Mouse (Mus musculus): ENCODE data around the gene Sfxn3. TPM values are rescaled to one million over a fixed set of nuclear protein-coding genes. Genes with fewer than 3 reads are reported as not detected.

Gene Sfxn3
- polyA plus RNA-seq, 1 experiment from 2014 or later = 17.7 TPM

DNA sequence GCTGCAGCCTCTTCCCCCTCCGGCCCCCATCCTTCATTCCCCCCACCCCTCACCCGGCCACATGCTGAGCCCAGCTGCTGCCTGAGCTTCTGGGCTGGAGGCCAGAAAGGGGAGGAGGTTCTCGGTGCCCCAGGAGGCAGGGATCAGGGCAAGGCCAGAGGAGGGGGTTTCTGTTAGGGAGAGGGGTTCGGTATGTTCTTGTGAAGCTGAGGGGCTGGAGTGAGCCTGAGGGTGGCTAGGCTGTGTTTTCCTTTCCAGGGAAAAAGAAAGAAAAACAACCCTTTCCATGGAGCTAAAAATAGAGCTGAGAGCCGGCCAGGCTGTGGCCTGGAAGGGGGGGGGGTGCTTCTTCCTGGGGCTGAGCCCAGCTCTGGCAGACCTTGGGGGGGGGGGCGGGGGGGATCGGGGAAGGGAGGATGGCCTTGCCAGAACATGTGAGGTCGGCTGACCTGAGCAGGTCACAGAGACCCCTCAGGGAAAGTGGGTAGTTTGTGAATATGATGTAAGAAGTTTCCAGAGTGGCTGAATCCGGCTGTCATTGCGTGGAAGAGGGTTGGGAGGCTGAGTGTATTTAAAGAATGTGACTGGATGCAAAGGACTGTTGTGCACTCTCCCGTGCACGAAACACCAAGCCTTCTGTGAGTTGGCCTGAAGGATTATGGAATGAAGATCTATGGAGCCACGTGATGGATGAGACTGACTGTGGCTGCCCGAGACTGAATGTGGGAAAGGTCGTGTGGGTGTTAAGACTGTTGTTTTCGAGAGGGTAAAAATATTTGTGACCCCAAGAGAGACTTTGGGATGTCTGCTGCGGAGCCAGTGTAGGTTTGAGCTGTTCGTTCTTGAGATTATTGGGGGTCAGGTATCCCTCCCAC is 30.7 kb upstream of the Sfxn3 start:
- Histone ChIP-seq H3K4me1 (ENCODE audit: control insufficient read depth, insufficient read depth, low read length) (peaks cover 47% of the 10 kb centered on the region), H3K9ac (ENCODE audit: low read length) (peak overlapping the region; percentile 96), H3K9me3 (ENCODE audit: control insufficient read depth, low read length) (no peaks in the 10 kb centered on the region), H3K36me3 (ENCODE audit: control insufficient read depth, insufficient read depth, low read length) (no peaks in the 10 kb centered on the region; the same call in 1 of the 2 replicates), H3K4me3 (ENCODE audit: low read depth, low read length) (peak overlapping the region; percentile 75), H3K27me3 (ENCODE audit: control insufficient read depth, insufficient read depth, low read length) (no peaks in the 10 kb centered on the region), H3K4me2 (peak overlapping the region; percentile 83), H3K27ac (ENCODE audit: low read depth, low read length) (peak overlapping the region; percentile 96)
- WGBS = 3% methylated on average over 17 of the region's 18 CpGs
- ATAC-seq (ENCODE audit: low FRiP score) = peak; percentile 20; the same call in 1 of the 2 replicates
- DNase-seq (ENCODE audit: low spot score, missing footprints) = no peak

DNA sequence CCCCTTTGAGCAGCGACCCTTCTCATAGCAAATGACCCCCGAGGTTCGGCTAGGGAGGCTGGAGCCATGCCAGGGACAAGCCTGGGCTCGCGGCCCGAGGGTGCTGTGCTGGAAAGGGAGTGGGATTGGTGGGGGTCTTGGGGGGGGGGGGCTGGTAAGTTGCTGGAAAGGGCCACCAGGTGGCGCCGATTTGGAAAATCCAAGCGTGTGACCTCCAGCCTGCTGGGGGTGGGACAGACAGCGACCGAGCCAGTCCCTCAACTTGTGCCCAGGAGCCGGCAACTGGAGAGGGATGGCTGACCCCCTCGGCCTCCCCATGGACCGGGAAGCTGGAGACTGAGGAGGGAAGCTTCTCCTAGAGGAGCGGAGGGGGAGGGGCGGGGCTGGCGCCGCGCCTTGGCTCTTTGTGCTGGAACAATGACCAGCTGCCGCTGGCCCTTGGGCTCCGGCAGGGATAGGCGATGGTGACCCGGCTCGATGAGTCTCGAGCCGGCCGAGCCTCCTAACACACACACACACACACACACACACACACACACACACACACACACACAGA is 30.0 kb upstream of the Sfxn3 start:
- DNase-seq (ENCODE audit: low spot score, missing footprints) (peak; percentile 98), ATAC-seq (ENCODE audit: low FRiP score) (peak; percentile 76)
- under 1% methylated on average over 24 of the region's 27 CpGs for WGBS
- H3K9me3 ChIP-seq (ENCODE audit: control insufficient read depth, low read length) = no peaks in the 10 kb centered on the region
- peak overlapping the region; percentile 96 for H3K9ac ChIP-seq (ENCODE audit: low read length)
- H3K36me3 ChIP-seq (ENCODE audit: control insufficient read depth, insufficient read depth, low read length) = no peaks in the 10 kb centered on the region; the same call in none of the 2 replicates
- peaks cover 49% of the 10 kb centered on the region for H3K4me1 ChIP-seq (ENCODE audit: control insufficient read depth, insufficient read depth, low read length)
- H3K4me2 ChIP-seq = peak overlapping the region; percentile 83
- no peaks in the 10 kb centered on the region for H3K27me3 ChIP-seq (ENCODE audit: control insufficient read depth, insufficient read depth, low read length)
- peak overlapping the region; percentile 96 for H3K27ac ChIP-seq (ENCODE audit: low read depth, low read length)
- peak overlapping the region; percentile 75 for H3K4me3 ChIP-seq (ENCODE audit: low read depth, low read length)

DNA sequence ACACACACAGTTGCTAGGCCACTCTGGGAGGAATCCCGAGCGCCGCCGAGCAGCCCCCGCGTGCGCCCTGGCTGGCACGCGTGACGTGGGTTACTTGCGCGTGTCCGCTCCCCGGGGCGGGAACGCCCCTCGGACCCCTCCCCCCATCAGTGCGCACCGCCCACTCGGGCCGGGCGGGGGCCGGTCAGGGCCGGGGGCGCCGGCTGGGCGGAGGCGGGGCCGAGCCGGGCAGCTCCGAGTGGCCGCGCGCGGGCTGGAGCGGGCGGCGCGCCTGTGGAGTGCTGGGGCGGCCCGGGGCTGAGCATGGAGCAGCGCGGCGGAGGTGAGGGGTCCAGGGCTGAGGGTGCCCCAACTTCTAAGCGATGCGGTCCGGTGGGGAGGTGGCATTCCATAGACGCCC is 29.4 kb upstream of the Sfxn3 start:
- Histone ChIP-seq H3K9me3 (ENCODE audit: control insufficient read depth, low read length) (no peaks in the 10 kb centered on the region), H3K9ac (ENCODE audit: low read length) (peak overlapping the region; percentile 96), H3K4me2 (peak overlapping the region; percentile 83), H3K4me1 (ENCODE audit: control insufficient read depth, insufficient read depth, low read length) (peaks cover 49% of the 10 kb centered on the region), H3K4me3 (ENCODE audit: low read depth, low read length) (peak overlapping the region; percentile 75), H3K27me3 (ENCODE audit: control insufficient read depth, insufficient read depth, low read length) (no peaks in the 10 kb centered on the region), H3K36me3 (ENCODE audit: control insufficient read depth, insufficient read depth, low read length) (peaks cover 3% of the 10 kb centered on the region), H3K27ac (ENCODE audit: low read depth, low read length) (peak overlapping the region; percentile 96)
- 0% methylated on average over 25 of the region's 48 CpGs for WGBS
- peak; percentile 96 for DNase-seq (ENCODE audit: low spot score, missing footprints)
- ATAC-seq (ENCODE audit: low FRiP score) = peak; percentile 81

DNA sequence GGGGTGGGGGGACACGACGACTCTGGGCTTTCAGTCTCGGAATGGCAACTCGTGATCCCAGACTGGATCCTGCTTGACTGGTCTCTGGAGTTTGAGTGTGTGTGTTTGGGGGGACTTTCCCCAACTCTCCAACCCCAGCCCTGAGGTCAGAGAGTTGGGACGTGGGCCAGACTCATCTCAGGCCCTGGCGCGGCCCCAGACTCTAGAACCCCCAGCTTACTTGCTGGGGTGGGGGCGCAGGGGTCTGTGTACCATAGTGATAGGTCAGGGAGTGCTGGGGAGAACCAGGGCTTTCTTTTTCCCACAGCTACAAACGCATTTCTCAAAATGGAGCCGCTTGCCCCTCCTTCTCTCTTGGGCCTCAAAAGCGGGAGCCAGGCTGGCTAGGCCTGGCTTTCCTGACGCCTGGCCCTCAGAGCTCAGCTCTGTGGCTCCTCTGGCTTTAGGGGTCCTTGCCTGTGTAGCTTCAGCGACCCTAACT is 28.9 kb upstream of the Sfxn3 start:
- WGBS = under 1% methylated on average over 12 of the region's 13 CpGs
- Histone ChIP-seq H3K4me2 (peak overlapping the region; percentile 83), H3K4me3 (ENCODE audit: low read depth, low read length) (peak overlapping the region; percentile 75), H3K36me3 (ENCODE audit: control insufficient read depth, insufficient read depth, low read length) (peaks cover 3% of the 10 kb centered on the region), H3K4me1 (ENCODE audit: control insufficient read depth, insufficient read depth, low read length) (peaks cover 49% of the 10 kb centered on the region), H3K9me3 (ENCODE audit: control insufficient read depth, low read length) (no peaks in the 10 kb centered on the region), H3K27ac (ENCODE audit: low read depth, low read length) (peak overlapping the region; percentile 96), H3K27me3 (ENCODE audit: control insufficient read depth, insufficient read depth, low read length) (no peaks in the 10 kb centered on the region), H3K9ac (ENCODE audit: low read length) (peak overlapping the region; percentile 96)
- DNase-seq (ENCODE audit: low spot score, missing footprints) (peak; percentile 95), ATAC-seq (ENCODE audit: low FRiP score) (peak; percentile 8; the same call in 1 of the 2 replicates)

DNA sequence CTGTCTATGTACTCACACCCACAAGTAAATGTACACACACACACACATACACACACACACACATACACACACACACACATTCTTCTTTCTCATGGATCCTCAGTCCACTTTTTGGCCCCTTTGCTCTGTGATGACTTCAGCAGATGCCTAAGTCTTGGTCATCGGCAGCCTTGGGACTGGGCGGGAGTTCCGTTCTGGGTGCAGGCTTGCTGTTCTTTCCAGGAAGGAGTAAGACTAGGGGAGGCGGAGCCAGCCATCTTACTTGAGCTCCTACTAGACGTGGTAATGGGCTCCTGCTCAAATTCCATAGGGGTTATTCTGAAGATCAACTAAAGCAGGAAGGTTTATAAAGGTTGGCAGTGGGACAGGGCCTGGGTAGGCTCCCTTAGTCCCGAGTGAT is 27.0 kb upstream of the Sfxn3 start:
- peaks cover 43% of the 10 kb centered on the region for H3K4me1 ChIP-seq (ENCODE audit: control insufficient read depth, insufficient read depth, low read length)
- no peaks in the 10 kb centered on the region for H3K9me3 ChIP-seq (ENCODE audit: control insufficient read depth, low read length)
- no peak overlapping the region for H3K4me2 ChIP-seq
- DNase-seq (ENCODE audit: low spot score, missing footprints) (no peak), ATAC-seq (ENCODE audit: low FRiP score) (no peak)
- peak overlapping the region; percentile 18; the same call in 1 of the 2 replicates for H3K9ac ChIP-seq (ENCODE audit: low read length)
- H3K27ac ChIP-seq (ENCODE audit: low read depth, low read length) = no peak overlapping the region
- no peaks in the 10 kb centered on the region for H3K27me3 ChIP-seq (ENCODE audit: control insufficient read depth, insufficient read depth, low read length)
- H3K4me3 ChIP-seq (ENCODE audit: low read depth, low read length) = no peak overlapping the region
- H3K36me3 ChIP-seq (ENCODE audit: control insufficient read depth, insufficient read depth, low read length) = peaks cover 18% of the 10 kb centered on the region
- WGBS = 72% methylated on average over 6 of the region's 6 CpGs

DNA sequence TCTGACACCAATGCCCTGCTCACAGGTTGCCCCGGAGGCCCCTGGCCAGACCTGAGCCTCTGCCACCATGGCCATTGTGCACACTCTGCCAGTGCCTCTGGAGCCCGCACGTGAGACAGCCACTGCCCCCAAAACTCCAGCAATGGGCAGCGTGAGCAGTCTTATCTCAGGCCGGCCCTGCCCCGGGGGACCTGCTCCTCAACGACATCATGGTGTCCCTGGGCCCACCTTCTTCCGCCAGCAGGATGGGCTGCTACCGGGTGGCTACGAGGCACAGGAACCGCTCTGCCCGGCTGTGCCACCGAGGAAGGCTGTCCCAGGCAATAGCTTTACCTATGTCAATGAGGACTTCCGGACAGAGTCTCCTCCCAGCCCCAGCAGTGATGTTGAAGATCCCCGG is 25.9 kb upstream of the Sfxn3 start:
- 91% methylated on average over 15 of the region's 15 CpGs for whole genome bisulfite sequencing
- no peak overlapping the region for H3K4me3 ChIP-seq (ENCODE audit: low read depth, low read length)
- H3K4me2 ChIP-seq = no peak overlapping the region; the same call in 1 of the 2 replicates
- H3K27ac ChIP-seq (ENCODE audit: low read depth, low read length) = no peak overlapping the region
- no peaks in the 10 kb centered on the region for H3K27me3 ChIP-seq (ENCODE audit: control insufficient read depth, insufficient read depth, low read length)
- DNase-seq (ENCODE audit: low spot score, missing footprints) = no peak
- peak overlapping the region; percentile 27; the same call in 1 of the 2 replicates for H3K9ac ChIP-seq (ENCODE audit: low read length)
- peaks cover 34% of the 10 kb centered on the region for H3K4me1 ChIP-seq (ENCODE audit: control insufficient read depth, insufficient read depth, low read length)
- H3K9me3 ChIP-seq (ENCODE audit: control insufficient read depth, low read length) = no peaks in the 10 kb centered on the region
- ATAC-seq (ENCODE audit: low FRiP score) = no peak
- peaks cover 26% of the 10 kb centered on the region for H3K36me3 ChIP-seq (ENCODE audit: control insufficient read depth, insufficient read depth, low read length)

DNA sequence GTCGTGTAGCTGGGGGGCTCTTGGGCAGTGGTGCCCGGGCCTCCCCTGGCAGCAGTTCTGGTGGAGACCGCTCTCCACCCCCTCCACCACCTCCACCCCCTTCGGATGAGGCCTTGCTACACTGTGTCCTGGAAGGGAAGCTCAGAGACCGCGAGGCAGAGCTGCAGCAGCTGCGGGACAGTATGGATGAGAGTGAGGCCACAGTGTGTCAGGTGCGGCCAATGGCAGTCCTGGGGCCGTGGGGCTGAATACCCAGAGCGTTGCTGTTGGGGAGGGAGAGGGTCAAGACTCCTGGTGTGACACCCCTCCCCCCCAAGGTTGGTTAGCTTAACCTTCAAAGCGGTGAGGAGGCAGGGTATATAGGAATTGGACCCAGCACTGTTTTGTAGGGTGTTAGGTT is 23.3 kb upstream of the Sfxn3 start:
- Histone ChIP-seq H3K27ac (ENCODE audit: low read depth, low read length) (no peak overlapping the region), H3K4me1 (ENCODE audit: control insufficient read depth, insufficient read depth, low read length) (peaks cover 23% of the 10 kb centered on the region), H3K4me3 (ENCODE audit: low read depth, low read length) (no peak overlapping the region), H3K27me3 (ENCODE audit: control insufficient read depth, insufficient read depth, low read length) (no peaks in the 10 kb centered on the region), H3K4me2 (no peak overlapping the region), H3K9ac (ENCODE audit: low read length) (no peak overlapping the region), H3K36me3 (ENCODE audit: control insufficient read depth, insufficient read depth, low read length) (peaks cover 34% of the 10 kb centered on the region), H3K9me3 (ENCODE audit: control insufficient read depth, low read length) (no peaks in the 10 kb centered on the region)
- ATAC-seq (ENCODE audit: low FRiP score) = no peak
- 85% methylated on average over 11 of the region's 11 CpGs for WGBS
- DNase-seq (ENCODE audit: low spot score, missing footprints) = no peak

DNA sequence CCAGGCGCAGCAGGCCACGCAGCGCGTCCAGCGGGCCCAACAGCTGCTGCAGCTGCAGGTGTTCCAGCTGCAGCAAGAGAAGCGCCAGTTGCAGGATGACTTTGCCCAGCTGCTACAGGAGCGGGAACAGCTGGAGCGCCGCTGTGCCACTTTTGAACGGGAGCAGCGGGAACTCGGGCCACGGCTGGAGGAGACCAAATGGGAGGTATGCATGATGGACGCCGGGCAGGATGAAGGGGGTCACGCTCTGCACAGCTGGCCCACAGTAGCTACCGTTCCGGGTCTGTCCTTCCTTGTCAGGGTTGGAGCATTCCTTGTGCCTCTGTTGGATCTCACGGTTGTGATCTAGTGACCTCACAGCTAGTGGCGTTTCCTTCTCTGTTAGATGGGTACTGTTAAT is 22.5 kb upstream of the Sfxn3 start:
- Histone ChIP-seq H3K9me3 (ENCODE audit: control insufficient read depth, low read length) (no peaks in the 10 kb centered on the region), H3K4me1 (ENCODE audit: control insufficient read depth, insufficient read depth, low read length) (peaks cover 18% of the 10 kb centered on the region), H3K27ac (ENCODE audit: low read depth, low read length) (no peak overlapping the region), H3K4me2 (no peak overlapping the region), H3K9ac (ENCODE audit: low read length) (no peak overlapping the region), H3K27me3 (ENCODE audit: control insufficient read depth, insufficient read depth, low read length) (no peaks in the 10 kb centered on the region), H3K4me3 (ENCODE audit: low read depth, low read length) (no peak overlapping the region), H3K36me3 (ENCODE audit: control insufficient read depth, insufficient read depth, low read length) (peaks cover 34% of the 10 kb centered on the region)
- DNase-seq (ENCODE audit: low spot score, missing footprints) (no peak), ATAC-seq (ENCODE audit: low FRiP score) (no peak)
- WGBS = 88% methylated on average over 20 of the region's 20 CpGs
